ENCODE assay signal across 18 mouse cellular contexts in the genomic region with DNA sequence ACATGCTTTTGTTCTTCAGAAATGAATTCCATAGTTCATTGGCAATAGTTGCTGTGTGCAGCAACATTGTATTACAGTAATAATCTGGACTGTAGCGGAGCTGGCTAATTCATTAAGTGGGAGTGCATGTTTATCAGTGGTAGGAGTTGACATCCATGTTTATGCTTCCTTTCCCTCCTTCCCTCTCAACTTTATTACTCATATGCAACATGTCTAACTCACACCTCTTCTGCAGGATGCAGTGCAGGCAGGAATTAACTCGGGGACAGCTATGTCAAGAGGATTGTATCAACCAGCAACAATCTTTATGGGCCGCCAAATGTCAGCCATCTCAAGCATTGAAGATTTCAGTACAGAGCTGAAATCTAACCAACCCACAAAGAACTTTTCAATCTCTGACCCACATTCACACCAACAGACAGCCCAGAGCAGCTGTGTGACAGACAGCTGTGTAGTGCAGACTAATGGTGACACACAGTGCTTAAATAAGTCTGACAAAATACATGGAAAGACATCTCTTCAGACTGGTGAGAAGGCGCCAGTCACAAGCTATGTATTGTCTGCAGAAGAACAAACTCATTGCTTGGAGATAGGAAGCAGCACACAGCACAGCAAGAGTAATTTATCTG.
"Had no signal": no experiment of that assay in that cellular context is flagged by ENCODE, and none has a peak within 500 bp of the region (broad histone marks: within the 10 kb centered on the region; RNA-seq: fewer than 3 reads in every experiment).

No protein-coding gene starts in this region.

- H3K27me3 ChIP-seq: limb, embryonic 15.5 days; liver, embryonic 12.5 days; neural tube, embryonic 13.5 days; neural tube, embryonic 15.5 days had no signal

- H3K27ac ChIP-seq: limb, embryonic 15.5 days; liver, embryonic 12.5 days; liver, embryonic 14.5 days; midbrain, embryonic 10.5 days; midbrain, embryonic 12.5 days; neural tube, embryonic 13.5 days; neural tube, embryonic 15.5 days had no signal

- H3K9ac ChIP-seq: limb, embryonic 15.5 days; liver, embryonic 12.5 days; liver, embryonic 14.5 days; midbrain, embryonic 12.5 days; neural tube, embryonic 13.5 days; neural tube, embryonic 15.5 days had no signal

- H3K4me2 ChIP-seq: limb, embryonic 15.5 days; liver, embryonic 12.5 days; midbrain, embryonic 12.5 days; neural tube, embryonic 13.5 days; neural tube, embryonic 15.5 days had no signal

- DNase-seq: midbrain, embryonic 14.5 days; retina, postnatal 1 day; right cerebral cortex, adult 18-20 months; right cerebral cortex, postnatal 25 days; right cerebral cortex, postnatal 4 days; spleen, adult 18-20 months; thymus, adult 18-20 months; thymus, postnatal 14 days; thymus, postnatal 36 days had no signal

- ATAC-seq: liver, embryonic 12.5 days; midbrain, embryonic 16.5 days had no signal

- H3K9me3 ChIP-seq: limb, embryonic 15.5 days; liver, embryonic 12.5 days; midbrain, embryonic 10.5 days; midbrain, embryonic 12.5 days; neural tube, embryonic 13.5 days; neural tube, embryonic 15.5 days had no signal

- H3K4me3 ChIP-seq: limb, embryonic 15.5 days; liver, embryonic 12.5 days; midbrain, embryonic 10.5 days; midbrain, embryonic 12.5 days; myocyte; neural tube, embryonic 13.5 days; neural tube, embryonic 15.5 days had no signal

- H3K4me1 ChIP-seq: limb, embryonic 15.5 days; liver, embryonic 12.5 days; neural tube, embryonic 15.5 days had no signal
